Mouse (Mus musculus) bone marrow, adult 2 months (tissue): Measurements from ENCODE around the gene Nudt14.

Experiments
- CTCF ChIP-seq: fragments of 200-500 bp; IDR thresholded peaks from 2 replicates; pipeline ENCODE4 v1.5.1; 2011; ENCODE audit warnings: low read length, control low read depth; ENCODE audit not compliant: control insufficient read depth, insufficient read depth
- POLR2A ChIP-seq: fragments of 200-500 bp; IDR thresholded peaks from 2 replicates; pipeline ENCODE4 v1.6.1; 2011; ENCODE audit warnings: low read depth, mild to moderate bottlenecking, control low read depth, low read length, borderline replicate concordance; ENCODE audit not compliant: control insufficient read depth

- TF ChIP-seq POLR2A: no peak
- no peak for TF ChIP-seq CTCF
These were observed 13.3 kb downstream of the Nudt14 start for GRCm38 (mm10) chr12:112928401-112929241.
